Mouse (Mus musculus) urinary bladder, postnatal 0 days (tissue): ENCODE measurements around the gene Mup22. TPM values are rescaled to one million over a fixed set of nuclear protein-coding genes. Genes with fewer than 3 reads are reported as not detected.

Experiments used
- polyA plus RNA-seq: library from polyadenylated mRNA; unstranded; fragments of >200 nt; fragmentation: Nextera tagmentation; extraction: Ambion mirVana; gene quantifications from 2 replicates; pipeline ENCODE4 v1.2.1, GENCODE M21; 2015

Mup22 gene
- not detected in 2 replicates for polyA plus RNA-seq

GRCm38 (mm10) chr4:60821363-60821762 lies at the start of gene Mup22:
Mup22 (minus strand) TSS chr4:60821463.

Other genes with a start within 250 kb of the Mup22 start
- not detected in 2 replicates for gene Mup10, start 239.3 kb downstream of the Mup22 start, polyA plus RNA-seq
- not detected in 2 replicates for gene Mup11, start 159.1 kb downstream of the Mup22 start, polyA plus RNA-seq
- not detected in 2 replicates for gene Mup12, start 80.1 kb downstream of the Mup22 start, polyA plus RNA-seq